Mouse (Mus musculus): ENCODE measurements around the gene C4bp.

- TF ChIP-seq POLR2A (IDR thresholded peaks at IDR 0.05; ENCODE audit: control insufficient read depth, low read depth, low read length) (no peak), CTCF (IDR thresholded peaks at IDR 0.05; ENCODE audit: control insufficient read depth, insufficient read depth, insufficient replicate concordance, low read depth, low read length) (no peak)
These were observed 22.5 kb upstream of the C4bp start for GRCm38 (mm10) chr1:130683905-130684304.
